Mouse (Mus musculus) heart, embryonic 10.5 days (tissue): ENCODE results near the gene Ces2e. TPM values are rescaled to one million over a fixed set of nuclear protein-coding genes. Genes with fewer than 3 reads are reported as not detected.
"Not testable (repeated sequence)": the region's sequence is repeated elsewhere in the genome, so short reads cannot be mapped to it uniquely, and the experiment has no call there.

Experiments
- DNase-seq: peaks from one replicate; pipeline ENCODE4 v3.0.0-alpha.2; 2017; ENCODE audit warnings: low spot score
- H3K27ac ChIP-seq: fragments of 300-500 bp; sonication (generic); 2 replicates; pipeline ENCODE4 v1.5.1; 2016; ENCODE audit warnings: mild to moderate bottlenecking
- H3K27me3 ChIP-seq: fragments of 300-500 bp; sonication (generic); 2 replicates; pipeline ENCODE4 v1.6.1; 2016; ENCODE audit warnings: mild to moderate bottlenecking; ENCODE audit not compliant: poor library complexity, insufficient read depth, severe bottlenecking
- H3K36me3 ChIP-seq: fragments of 300-500 bp; sonication (generic); 2 replicates; pipeline ENCODE4 v1.6.1; 2016; ENCODE audit warnings: mild to moderate bottlenecking, moderate library complexity
- H3K4me1 ChIP-seq: fragments of 300-500 bp; sonication (generic); 2 replicates; pipeline ENCODE4 v1.6.1; 2016; ENCODE audit warnings: mild to moderate bottlenecking
- H3K4me3 ChIP-seq: fragments of 300-500 bp; sonication (generic); 2 replicates; pipeline ENCODE4 v1.5.1; 2016; ENCODE audit warnings: mild to moderate bottlenecking, moderate library complexity
- H3K9me3 ChIP-seq: fragments of 300-500 bp; sonication (generic); 2 replicates; pipeline ENCODE4 v1.6.1; 2016; ENCODE audit warnings: mild to moderate bottlenecking, moderate library complexity
- WGBS: fragments of 180-500 bp; shearing (Covaris S2); methylation state at CpG from one replicate; pipeline ENCODE4 v1.1.7; 2016; 5-methylcytosine and 5-hydroxymethylcytosine counted together
- polyA plus RNA-seq: library from polyadenylated mRNA; unstranded; fragments of >200 nt; fragmentation: Nextera tagmentation; extraction: Ambion mirVana; gene quantifications from 2 replicates; pipeline ENCODE4 v1.2.1, GENCODE M21; 2016

Ces2e gene
- not detected in 2 replicates for polyA plus RNA-seq

DNA sequence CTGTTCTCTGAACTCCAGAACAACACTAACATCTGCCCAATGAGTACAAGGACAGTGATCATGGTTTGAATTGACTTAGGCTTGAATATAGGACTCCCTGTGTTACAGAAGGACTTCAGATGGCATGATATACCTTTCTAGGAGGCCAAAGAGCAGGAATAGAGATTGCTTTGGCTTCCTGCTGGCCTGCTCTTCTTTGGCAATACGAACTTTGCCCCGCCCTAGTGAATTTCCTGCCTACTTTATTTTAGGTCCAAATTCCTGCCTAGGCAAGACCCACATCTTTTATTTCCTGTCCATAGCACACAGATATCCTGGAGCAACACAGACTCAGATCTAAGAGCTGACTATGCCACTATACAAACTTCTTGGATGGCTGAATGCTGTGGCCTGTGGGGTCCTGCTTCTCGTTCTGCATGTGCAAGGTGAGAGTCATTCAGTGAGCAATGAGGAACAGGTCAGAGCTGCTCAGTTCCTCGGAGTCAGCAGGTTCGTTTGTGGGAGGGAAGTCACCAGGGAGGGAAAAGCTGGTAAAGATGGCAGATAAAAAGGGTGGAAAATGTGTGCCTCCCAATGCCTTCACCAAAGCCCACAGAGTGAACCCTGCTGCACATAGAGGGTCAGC lies at the start of gene Ces2e:
Gene Ces2e (plus strand): TSS at position 289 of the 625 bp plus-strand sequence.
- DNase-seq = no peak
- Histone ChIP-seq H3K4me3 (no peak within 1 kb of the TSS), H3K27me3 (no peaks in the 10 kb centered on the region), H3K36me3 (no peaks in the 10 kb centered on the region), H3K4me1 (no peaks in the 10 kb centered on the region), H3K27ac (no peak within 1 kb of the TSS), H3K9me3 (0 out of 2 replicates have a peak, but pooled peaks cover 4% of the 10 kb centered on the region)
- WGBS = 73% methylated on average over 5 of the region's 5 CpGs

DNA sequence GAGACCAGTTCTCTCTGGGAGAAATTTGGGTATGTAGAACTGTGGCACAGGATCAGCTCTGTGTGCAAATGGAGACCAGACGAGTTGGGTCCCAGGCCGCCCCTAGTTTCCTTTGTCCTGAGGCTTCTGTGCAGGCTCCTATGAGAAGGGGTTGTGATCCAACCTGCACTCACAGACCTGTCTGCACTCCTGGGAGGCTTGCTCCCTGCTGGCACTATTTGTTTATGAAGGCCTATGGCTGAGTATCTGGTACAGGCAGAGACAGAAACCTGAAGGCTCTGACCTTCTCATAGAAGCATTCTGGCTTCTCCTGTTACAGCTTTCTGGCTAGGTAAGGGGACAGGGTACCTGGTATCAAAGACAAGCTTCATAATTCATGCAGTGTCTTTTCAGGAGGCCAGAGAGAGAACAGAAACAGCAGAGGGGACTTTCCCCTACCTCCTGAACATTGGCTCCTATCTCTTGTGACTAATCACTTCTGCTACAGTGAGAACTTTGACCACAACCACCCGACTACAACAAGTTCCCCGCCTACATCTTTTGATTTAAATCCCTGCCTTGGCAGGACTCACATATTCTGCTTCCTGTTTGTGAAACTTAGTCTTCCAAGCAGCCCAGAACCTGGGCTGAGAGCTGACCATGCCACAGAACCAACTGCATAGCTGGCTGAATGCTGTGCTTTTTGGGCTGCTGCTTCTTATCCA lies 39.7 kb upstream of the Ces2e start:
- not testable (repeated sequence) for H3K4me1 ChIP-seq, H3K9me3 ChIP-seq, DNase-seq, H3K36me3 ChIP-seq, H3K27me3 ChIP-seq, H3K27ac ChIP-seq, H3K4me3 ChIP-seq
- WGBS = no CpG with 5 or more reads among the region's 4 CpGs

DNA sequence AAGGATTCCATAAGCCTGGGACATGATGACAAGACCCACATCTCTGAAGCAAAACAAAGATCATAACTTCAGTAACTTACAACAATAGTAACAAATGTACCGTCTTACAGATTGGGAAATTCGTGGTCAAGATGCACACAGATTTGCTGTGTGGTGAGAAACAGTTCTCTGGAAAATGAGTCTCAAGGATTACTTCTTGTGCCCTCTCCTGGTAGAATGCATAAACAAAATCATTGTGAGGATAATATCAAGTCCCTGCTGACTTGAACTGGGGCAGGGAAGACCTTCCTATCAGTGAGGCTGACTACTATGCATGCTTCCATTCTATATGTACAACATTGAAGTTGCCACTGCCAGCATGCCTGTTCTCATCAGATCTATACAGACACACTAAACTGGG lies 24.3 kb upstream of the Ces2e start:
- DNase-seq = no peak
- Histone ChIP-seq H3K9me3 (no peaks in the 10 kb centered on the region), H3K4me1 (no peaks in the 10 kb centered on the region), H3K4me3 (no peak overlapping the region), H3K27ac (no peak overlapping the region), H3K36me3 (no peaks in the 10 kb centered on the region), H3K27me3 (no peaks in the 10 kb centered on the region)
- WGBS = 74% methylated on average over 2 of the region's 2 CpGs

DNA sequence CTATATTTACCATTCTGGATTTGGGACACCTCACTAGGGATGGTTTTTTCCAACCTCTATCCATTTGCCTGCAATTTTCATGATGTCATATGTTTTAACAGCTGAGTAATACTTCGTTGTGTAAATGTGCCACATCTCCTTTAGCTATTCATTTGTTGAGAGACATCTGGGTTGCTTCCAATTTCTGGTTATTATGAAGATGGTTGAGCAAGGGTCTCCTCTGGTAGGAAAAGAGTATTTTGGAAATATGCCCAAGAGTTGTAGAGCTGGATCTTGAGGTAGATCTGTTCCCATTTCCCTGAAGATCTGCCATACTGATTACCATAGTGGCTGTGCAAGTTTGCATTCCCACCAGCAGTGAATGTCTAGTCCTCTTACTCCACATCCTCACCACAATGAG lies 18.9 kb upstream of the Ces2e start:
- no peak overlapping the region for H3K4me3 ChIP-seq
- no peak for DNase-seq
- H3K27me3 ChIP-seq = no peaks in the 10 kb centered on the region
- H3K36me3 ChIP-seq = no peaks in the 10 kb centered on the region
- no peaks in the 10 kb centered on the region for H3K4me1 ChIP-seq
- H3K27ac ChIP-seq = no peak overlapping the region
- 45% methylated on average over 1 of the region's 1 CpGs for WGBS
- peaks cover 3% of the 10 kb centered on the region; the same call in 1 of the 2 replicates for H3K9me3 ChIP-seq

DNA sequence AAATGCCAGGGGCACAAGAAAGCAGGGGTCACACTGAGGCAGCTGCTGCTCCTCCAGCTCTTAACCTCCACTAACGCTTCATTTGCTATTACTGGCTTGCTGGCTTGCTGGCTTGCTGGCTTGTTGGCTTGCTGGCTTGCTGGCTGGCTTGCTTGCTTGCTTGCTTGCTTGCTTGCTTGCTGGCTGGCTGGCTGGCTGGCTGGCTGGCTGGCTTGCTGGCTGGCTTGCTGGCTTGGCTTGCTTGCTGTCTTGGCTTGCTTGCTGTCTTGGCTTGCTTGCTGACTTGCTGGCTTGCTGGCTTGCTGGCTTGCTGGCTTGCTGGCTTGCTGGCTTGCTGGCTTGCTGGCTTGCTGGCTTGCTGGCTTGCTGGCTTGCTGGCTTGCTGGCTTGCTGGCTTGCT lies 17.0 kb upstream of the Ces2e start:
- H3K4me1 ChIP-seq, DNase-seq, H3K9me3 ChIP-seq, H3K36me3 ChIP-seq, H3K4me3 ChIP-seq, H3K27me3 ChIP-seq, H3K27ac ChIP-seq: not testable (repeated sequence)
- 71% methylated on average over 1 of the region's 1 CpGs for WGBS

DNA sequence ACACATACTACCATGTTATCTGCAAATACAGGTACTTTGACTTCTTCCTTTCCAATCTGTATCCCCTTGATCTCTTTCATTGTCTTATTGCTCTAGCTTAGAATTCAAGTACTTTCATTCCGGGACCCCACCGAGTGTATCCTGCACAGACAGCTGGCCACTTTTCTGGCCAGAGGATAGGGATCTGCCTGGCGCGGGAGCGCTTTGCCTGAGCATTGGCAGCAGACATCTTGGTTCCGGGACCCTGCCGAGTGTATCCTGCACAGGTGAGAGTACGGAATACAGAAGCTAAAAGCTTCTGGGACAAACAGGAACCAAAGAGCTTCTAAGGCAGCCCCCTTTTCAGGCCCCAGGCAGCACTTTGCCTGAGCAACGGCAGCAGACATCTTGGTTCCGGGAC lies 16.4 kb upstream of the Ces2e start:
- H3K4me3 ChIP-seq, H3K36me3 ChIP-seq, H3K4me1 ChIP-seq, DNase-seq, H3K27ac ChIP-seq, H3K27me3 ChIP-seq, H3K9me3 ChIP-seq: not testable (repeated sequence)
- 92% methylated on average over 10 of the region's 10 CpGs for WGBS

DNA sequence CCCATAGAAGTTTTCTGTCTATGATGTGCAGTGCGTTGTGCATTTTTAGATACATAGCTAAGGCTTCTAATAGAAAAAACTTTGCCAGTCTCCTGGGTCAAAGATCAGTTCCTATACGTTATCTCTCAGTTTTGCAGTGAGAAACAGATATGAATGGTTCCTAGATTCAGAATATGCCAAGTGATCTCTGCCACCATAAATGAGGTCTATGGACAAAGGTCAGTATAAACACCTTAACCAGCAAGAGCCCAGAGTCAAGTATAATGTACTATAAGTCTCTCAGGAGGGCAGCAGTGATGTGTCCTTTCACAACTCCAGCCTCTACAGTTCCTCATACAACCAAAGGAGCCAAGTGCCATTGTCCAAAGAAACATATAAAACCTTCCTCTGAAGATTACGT lies 1.2 kb downstream of the Ces2e start:
- no peak for DNase-seq
- H3K9me3 ChIP-seq = no peaks in the 10 kb centered on the region
- no peak overlapping the region for H3K27ac ChIP-seq
- no peaks in the 10 kb centered on the region for H3K4me1 ChIP-seq
- no peak overlapping the region for H3K4me3 ChIP-seq
- no peaks in the 10 kb centered on the region for H3K27me3 ChIP-seq
- H3K36me3 ChIP-seq = no peaks in the 10 kb centered on the region
- 74% methylated on average over 3 of the region's 3 CpGs for WGBS

DNA sequence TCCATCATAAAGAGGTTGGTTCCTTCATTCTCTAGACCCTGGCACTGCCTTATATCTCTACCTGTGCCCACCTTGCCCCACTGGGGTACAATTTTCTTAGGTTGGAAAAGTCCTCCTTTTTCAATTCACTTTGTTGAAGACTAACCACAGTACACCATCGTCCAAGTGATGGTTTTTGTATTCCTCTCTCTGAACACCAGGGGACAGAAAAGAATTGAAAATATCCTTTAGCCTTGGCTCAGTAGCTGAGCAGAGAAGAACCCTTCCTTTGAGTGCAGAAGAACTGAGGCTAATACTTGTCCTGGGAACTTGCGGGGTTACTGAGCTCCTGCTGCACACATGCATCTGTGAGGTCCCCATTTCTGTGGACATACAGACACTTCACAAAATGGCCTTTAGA lies 18.6 kb downstream of the Ces2e start:
- no peaks in the 10 kb centered on the region for H3K36me3 ChIP-seq
- no peaks in the 10 kb centered on the region for H3K4me1 ChIP-seq
- 80% methylated on average over 2 of the region's 2 CpGs for WGBS
- no peak overlapping the region for H3K4me3 ChIP-seq
- DNase-seq = no peak
- H3K9me3 ChIP-seq = no peaks in the 10 kb centered on the region
- no peak overlapping the region for H3K27ac ChIP-seq
- H3K27me3 ChIP-seq = no peaks in the 10 kb centered on the region

DNA sequence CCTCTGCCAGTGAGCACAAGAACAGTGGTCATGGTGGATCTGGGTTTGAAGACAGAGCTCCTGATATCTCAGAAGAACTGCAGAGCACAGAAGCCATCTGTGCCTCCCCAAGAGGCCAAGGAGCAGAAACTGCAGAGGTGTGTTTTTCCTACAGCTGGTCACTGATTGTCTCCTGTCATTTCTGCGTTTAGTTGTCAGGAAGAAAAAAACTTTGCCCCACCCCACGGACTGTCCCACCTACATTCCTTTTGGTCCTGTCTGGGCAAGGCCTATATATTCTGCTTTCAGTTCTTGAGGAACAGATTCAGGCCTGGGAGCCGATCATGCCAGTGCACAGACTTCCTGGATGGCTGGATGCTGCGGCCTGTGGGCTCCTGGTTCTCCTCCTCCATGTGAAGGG lies 21.0 kb downstream of the Ces2e start, which contains the start of gene Ces2f:
Gene Ces2f (plus strand): TSS at position 301 of the 400 bp plus-strand sequence.
- Histone ChIP-seq H3K27me3 (no peaks in the 10 kb centered on the region), H3K4me3 (no peak within 1 kb of the TSS), H3K27ac (no peak within 1 kb of the TSS), H3K36me3 (no peaks in the 10 kb centered on the region), H3K4me1 (no peaks in the 10 kb centered on the region), H3K9me3 (no peaks in the 10 kb centered on the region)
- no peak for DNase-seq
- 66% methylated on average over 4 of the region's 4 CpGs for WGBS

DNA sequence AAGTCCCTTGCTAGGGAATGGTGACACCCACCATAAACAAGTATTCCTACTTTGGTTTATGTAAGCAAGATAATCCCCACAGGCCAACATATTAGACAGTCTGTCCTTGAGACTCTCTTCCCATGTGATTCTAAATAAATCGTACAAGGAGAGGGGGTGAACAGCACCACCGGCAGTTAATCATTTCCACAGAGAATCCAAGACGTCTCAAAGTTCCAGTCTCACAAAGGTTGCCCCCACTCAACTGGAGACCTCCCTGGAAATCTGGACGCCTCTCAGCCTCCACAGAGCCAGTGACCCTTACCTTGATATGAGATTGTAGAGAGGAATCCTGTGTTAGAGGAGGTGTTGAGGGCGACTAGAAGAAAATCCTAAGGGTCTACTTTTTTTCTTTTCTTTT lies 23.0 kb downstream of the Ces2e start:
- no peaks in the 10 kb centered on the region for H3K27me3 ChIP-seq
- DNase-seq = no peak
- WGBS = 77% methylated on average over 5 of the region's 5 CpGs

DNA sequence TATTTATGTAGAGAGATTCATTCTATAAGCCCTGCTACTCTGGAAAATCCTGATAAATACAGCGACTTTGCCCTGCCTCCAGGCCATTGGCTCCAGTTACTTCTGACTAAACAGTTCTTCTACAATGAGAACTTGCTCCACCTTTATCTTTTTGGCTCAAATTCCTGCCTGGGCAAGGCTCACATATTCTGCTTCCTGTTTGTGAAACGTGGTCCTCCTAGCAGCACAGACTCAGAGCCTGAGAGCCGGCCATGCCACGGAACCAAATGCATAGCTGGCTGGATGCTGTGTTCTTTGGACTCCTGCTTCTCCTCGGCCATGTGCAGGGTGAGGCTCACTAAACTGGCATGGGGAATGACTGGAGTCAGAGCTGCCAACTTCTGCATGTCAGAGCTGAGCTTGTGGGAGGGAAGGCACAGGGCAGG lies 35.5 kb downstream of the Ces2e start, which contains the start of gene Ces2g:
Gene Ces2g (plus strand): TSS at position 182 of the 425 bp plus-strand sequence.
- WGBS = 64% methylated on average over 5 of the region's 5 CpGs
- Histone ChIP-seq H3K27ac (no peak within 1 kb of the TSS), H3K27me3 (no peaks in the 10 kb centered on the region), H3K4me1 (no peaks in the 10 kb centered on the region), H3K36me3 (no peaks in the 10 kb centered on the region), H3K9me3 (no peaks in the 10 kb centered on the region), H3K4me3 (no peak within 1 kb of the TSS)
- DNase-seq = no peak

More for the DNA sequence above, 23.0 kb downstream of the Ces2e start:
- Histone ChIP-seq H3K9me3 (no peaks in the 10 kb centered on the region), H3K27ac (no peak overlapping the region), H3K4me3 (no peak overlapping the region), H3K4me1 (no peaks in the 10 kb centered on the region), H3K36me3 (no peaks in the 10 kb centered on the region)

DNA sequence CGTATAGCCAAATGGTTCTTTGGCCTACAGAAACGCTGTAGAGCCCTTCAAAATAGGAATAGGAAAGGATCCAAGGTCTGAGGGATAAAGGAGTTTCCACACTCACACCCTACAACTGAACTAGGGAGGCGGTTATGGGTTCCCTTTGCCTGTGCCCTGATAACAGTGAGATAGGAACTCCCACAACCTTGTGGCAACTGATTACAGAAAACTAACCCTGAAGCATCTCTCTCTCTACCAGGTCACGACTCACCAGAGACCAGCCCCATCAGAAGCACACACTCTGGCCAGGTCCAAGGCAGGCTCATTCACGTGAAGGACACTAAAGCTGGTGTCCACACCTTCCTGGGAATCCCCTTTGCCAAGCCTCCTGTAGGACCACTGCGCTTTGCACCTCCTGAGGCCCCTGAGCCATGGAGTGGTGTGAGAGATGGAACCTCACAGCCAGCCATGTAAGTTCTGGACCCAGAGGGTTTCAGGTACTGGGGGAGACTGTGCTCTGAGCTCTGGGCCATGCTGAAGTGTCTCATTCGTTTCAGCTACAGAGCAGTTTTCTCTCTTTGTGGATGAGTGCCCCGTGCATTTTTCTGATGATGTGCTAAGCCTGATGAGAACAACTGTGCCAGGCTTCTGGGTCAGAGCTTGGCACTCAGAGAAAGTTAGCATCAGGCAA lies 36.3 kb downstream of the Ces2e start:
- H3K27ac ChIP-seq = no peak overlapping the region
- H3K27me3 ChIP-seq = no peaks in the 10 kb centered on the region
- WGBS = 63% methylated on average over 8 of the region's 8 CpGs
- no peaks in the 10 kb centered on the region for H3K4me1 ChIP-seq
- H3K9me3 ChIP-seq = no peaks in the 10 kb centered on the region
- DNase-seq = no peak
- no peak overlapping the region for H3K4me3 ChIP-seq
- no peaks in the 10 kb centered on the region for H3K36me3 ChIP-seq

DNA sequence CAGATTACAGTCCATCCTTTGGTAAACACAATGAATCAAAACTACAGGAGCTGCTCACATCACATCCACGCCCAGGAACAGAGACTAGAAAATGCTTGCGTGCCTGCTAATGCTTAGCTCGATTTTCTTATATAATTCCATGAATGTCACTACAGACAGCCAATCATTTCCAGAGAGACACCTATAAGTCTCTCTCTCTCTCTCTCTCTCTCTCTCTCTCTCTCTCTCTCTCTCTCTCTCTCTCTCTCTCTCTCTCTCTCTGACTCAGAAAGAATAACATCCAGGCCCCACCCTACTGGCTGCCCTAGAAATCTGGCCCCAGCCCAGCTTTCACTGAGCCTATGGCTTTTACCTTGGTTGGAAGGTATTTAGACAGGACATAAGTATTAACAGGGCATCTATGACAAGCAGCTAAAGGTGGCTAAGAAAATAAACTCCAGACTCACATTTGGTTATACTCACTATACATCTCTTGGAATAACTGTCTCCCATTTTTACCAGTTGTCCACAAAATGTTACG lies 37.4 kb downstream of the Ces2e start:
- no peaks in the 10 kb centered on the region for H3K36me3 ChIP-seq
- 84% methylated on average over 4 of the region's 4 CpGs for WGBS
- H3K9me3 ChIP-seq = no peaks in the 10 kb centered on the region
- DNase-seq = no peak
- no peak overlapping the region for H3K27ac ChIP-seq
- H3K4me1 ChIP-seq = no peaks in the 10 kb centered on the region
- no peak overlapping the region for H3K4me3 ChIP-seq
- no peaks in the 10 kb centered on the region for H3K27me3 ChIP-seq
